Mouse (Mus musculus): ENCODE measurements around the gene Rsrc1.

The Rsrc1 gene

GRCm38 (mm10) chr3:67372194-67372593 lies 391.0 kb downstream of the Rsrc1 start:
- DNase-seq (ENCODE audit: low spot score): no peak

GRCm38 (mm10) chr3:67372781-67373180 lies 391.6 kb downstream of the Rsrc1 start:
- no peak for DNase-seq (ENCODE audit: low spot score)

- no peak for DNase-seq (ENCODE audit: low spot score)
Observed at GRCm38 (mm10) chr3:67373872-67374271, 392.7 kb downstream of the Rsrc1 start, which contains the start of gene Mlf1. TSS of gene Mlf1 (plus strand) at chr3:67374097.

- DNase-seq (ENCODE audit: low spot score): no peak
Observed at GRCm38 (mm10) chr3:67374360-67374778, 393.2 kb downstream of the Rsrc1 start.

GRCm38 (mm10) chr3:67375063-67375462 lies 393.9 kb downstream of the Rsrc1 start, which contains the start of gene Gm17402:
TSS of gene Gm17402 (minus strand) at chr3:67375163.
- DNase-seq (ENCODE audit: low spot score): no peak

- no peak for DNase-seq (ENCODE audit: low spot score)
Observed at GRCm38 (mm10) chr3:67378215-67378614, 397.0 kb downstream of the Rsrc1 start.

All from MN1 (cell line).